ENCODE assay signal across 8 mouse cellular contexts in the genomic region with DNA sequence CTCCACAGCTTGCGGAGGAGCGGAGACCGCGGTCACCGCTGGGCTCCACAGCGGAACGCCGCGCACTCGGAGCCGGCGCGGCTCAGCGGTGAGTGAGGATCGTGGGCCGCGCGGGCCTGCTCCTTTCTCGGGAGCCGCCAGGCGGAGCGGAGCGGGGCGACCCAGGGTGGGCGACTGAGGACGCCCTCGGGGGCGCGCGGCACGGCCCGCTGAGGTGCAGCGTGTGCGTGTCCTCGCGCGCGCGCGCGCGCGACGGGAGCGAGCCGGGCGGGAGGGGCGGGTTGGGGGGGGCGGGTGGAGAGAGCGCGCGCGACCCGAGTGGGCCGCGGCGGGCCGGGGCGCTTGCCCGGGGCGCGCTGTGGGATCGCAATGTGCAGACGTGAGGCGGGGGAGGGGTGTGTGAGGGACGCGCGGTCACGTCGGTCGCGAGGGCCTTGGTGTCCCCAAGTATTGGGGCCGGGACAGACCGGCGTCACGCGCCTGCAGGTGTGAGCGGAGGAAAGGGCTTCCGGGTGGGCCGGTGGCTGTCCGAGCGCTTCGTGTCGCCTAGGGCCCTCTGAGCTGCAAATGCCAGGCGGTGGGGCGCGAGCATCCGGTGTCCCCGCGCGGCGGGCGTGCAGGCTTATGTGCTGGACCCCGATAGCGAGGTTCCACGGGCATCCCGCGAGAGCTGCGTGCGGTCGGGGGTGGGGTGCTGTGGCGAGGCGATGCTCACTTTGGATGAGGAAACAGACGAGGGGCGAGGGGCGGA. TPM values are rescaled to one million over a fixed set of nuclear protein-coding genes. Genes with fewer than 3 reads are reported as not detected.
DNase-seq lines count a peak whose midpoint lies in the region; ATAC-seq lines count a peak whose summit lies in the region.

No protein-coding gene starts in this region.

- ATAC-seq in monocyte, adult 5-6 weeks (replicated peaks; ENCODE audit: insufficient number of reproducible peaks, low FRiP score, low TSS enrichment, poor library complexity, severe bottlenecking), result no peak
- ATAC-seq in intestine, embryonic 15.5 days, result peak; percentile 52
- ATAC-seq in limb, embryonic 12.5 days (ENCODE audit: insufficient number of reproducible peaks, insufficient read depth, low FRiP score, low TSS enrichment, low read depth), result peak; percentile 42; the same call in 1 of the 2 replicates
- ATAC-seq in midbrain, embryonic 12.5 days (ENCODE audit: low FRiP score, low read depth), result peak; percentile 64

- peaks cover 15% of the 10 kb centered on the region for H3K4me1 ChIP-seq in intestine, embryonic 15.5 days (replicated peaks)
- peaks cover 20% of the 10 kb centered on the region for H3K4me1 ChIP-seq in limb, embryonic 12.5 days (replicated peaks)
- H3K4me1 ChIP-seq in midbrain, embryonic 12.5 days, result peaks cover 6% of the 10 kb centered on the region

- peak; percentile 28 for DNase-seq in monocyte, adult 2 months (ENCODE audit: low read depth in 1 of 2, low spot score in 2 of 2)
- DNase-seq in embryo, embryonic 11 days, result peak; percentile 73
- peak; percentile 28 to 54 for DNase-seq in gastrocnemius, postnatal 36 days
- DNase-seq in spleen, adult 18-20 months, result peak; percentile 53 to 60

- peak overlapping the region; percentile 91 for H3K4me2 ChIP-seq in intestine, embryonic 15.5 days (replicated peaks)
- peak overlapping the region; percentile 84 for H3K4me2 ChIP-seq in limb, embryonic 12.5 days
- peak overlapping the region; percentile 91 for H3K4me2 ChIP-seq in midbrain, embryonic 12.5 days (replicated peaks)

- intact Hi-C loops in gastrocnemius, postnatal 36 days (cut with DNase I), result no loop called here

- peak overlapping the region; percentile 87 for H3K27ac ChIP-seq in intestine, embryonic 15.5 days
- peak overlapping the region; percentile 90 for H3K27ac ChIP-seq in limb, embryonic 12.5 days
- peak overlapping the region; percentile 79 for H3K27ac ChIP-seq in midbrain, embryonic 12.5 days (replicated peaks)

- H3K4me3 ChIP-seq in intestine, embryonic 15.5 days (replicated peaks), result peak overlapping the region; percentile 94
- H3K4me3 ChIP-seq in limb, embryonic 12.5 days (replicated peaks), result peak overlapping the region; percentile 90
- H3K4me3 ChIP-seq in midbrain, embryonic 12.5 days, result peak overlapping the region; percentile 65

- no peaks in the 10 kb centered on the region for H3K36me3 ChIP-seq in intestine, embryonic 15.5 days
- no peaks in the 10 kb centered on the region for H3K36me3 ChIP-seq in limb, embryonic 12.5 days
- H3K36me3 ChIP-seq in midbrain, embryonic 12.5 days, result no peaks in the 10 kb centered on the region

- H3K9me3 ChIP-seq in intestine, embryonic 15.5 days, result no peaks in the 10 kb centered on the region
- no peaks in the 10 kb centered on the region for H3K9me3 ChIP-seq in limb, embryonic 12.5 days
- no peaks in the 10 kb centered on the region for H3K9me3 ChIP-seq in midbrain, embryonic 12.5 days

- peak overlapping the region; percentile 72 for H3K9ac ChIP-seq in intestine, embryonic 15.5 days
- H3K9ac ChIP-seq in limb, embryonic 12.5 days (replicated peaks), result peak overlapping the region; percentile 89
- peak overlapping the region; percentile 68 for H3K9ac ChIP-seq in midbrain, embryonic 12.5 days (replicated peaks)

- under 1% methylated on average over 70 of the region's 106 CpGs for WGBS in intestine, embryonic 15.5 days
- WGBS in limb, embryonic 12.5 days, result under 1% methylated on average over 92 of the region's 106 CpGs
- under 1% methylated on average over 67 of the region's 106 CpGs for WGBS in midbrain, embryonic 12.5 days

- H3K27me3 ChIP-seq in intestine, embryonic 15.5 days (replicated peaks), result no peaks in the 10 kb centered on the region
- H3K27me3 ChIP-seq in limb, embryonic 12.5 days, result no peaks in the 10 kb centered on the region
- no peaks in the 10 kb centered on the region for H3K27me3 ChIP-seq in midbrain, embryonic 12.5 days

RNA-seq across cellular contexts. Expression of gene Tnrc6b, which starts 0.5 kb away (rescaled TPM):
- total RNA-seq in monocyte, adult 5-6 weeks (2017), result 42.3 to 110 TPM (median 48.2 TPM) in 3 replicates
- total RNA-seq in gastrocnemius, postnatal 36 days (2021), result 10 to 100 TPM; 38.3 to 51.1 TPM
- 19.8 and 20.7 TPM in 2 replicates for polyA plus RNA-seq in intestine, embryonic 15.5 days (2015; fragmentation: Nextera tagmentation; extraction: Ambion mirVana)
- 36.7 and 41.0 TPM in 2 replicates for polyA plus RNA-seq in limb, embryonic 12.5 days (2016; fragmentation: Nextera tagmentation; extraction: Ambion mirVana)
- 58.9 and 66.6 TPM in 2 replicates for polyA plus RNA-seq in midbrain, embryonic 12.5 days (2016; fragmentation: Nextera tagmentation; extraction: Ambion mirVana)

RNA-seq across cellular contexts. Expression of gene Fam83f, which starts 39.9 kb away (rescaled TPM):
- total RNA-seq in monocyte, adult 5-6 weeks (2017), result 0.10 to 0.57 TPM in 2 of 3 replicates, not detected in the other
- total RNA-seq in gastrocnemius, postnatal 36 days (2021), result under 1 TPM; 0.20 to 0.22 TPM
- polyA plus RNA-seq in intestine, embryonic 15.5 days (2015; fragmentation: Nextera tagmentation; extraction: Ambion mirVana), result 19.2 and 20.2 TPM in 2 replicates
- polyA plus RNA-seq in limb, embryonic 12.5 days (2016; fragmentation: Nextera tagmentation; extraction: Ambion mirVana), result 1.3 and 1.4 TPM in 2 replicates
- 0.33 and 0.60 TPM in 2 replicates for polyA plus RNA-seq in midbrain, embryonic 12.5 days (2016; fragmentation: Nextera tagmentation; extraction: Ambion mirVana)
